Mouse (Mus musculus): ENCODE measurements around the gene Nkd1. TPM values are rescaled to one million over a fixed set of nuclear protein-coding genes. Genes with fewer than 3 reads are reported as not detected.

Nkd1 gene
- polyA plus RNA-seq, 1 experiment from 2014 or later: 27.8 TPM

- H3K27ac ChIP-seq (ENCODE audit: low read length): no peak overlapping the region
- 0 out of 2 replicates have a peak, but pooled peaks cover 6% of the 10 kb centered on the region for H3K4me1 ChIP-seq (ENCODE audit: control insufficient read depth, insufficient read depth, low read length)
- H3K9me3 ChIP-seq (ENCODE audit: control insufficient read depth, low read length): no peaks in the 10 kb centered on the region
- no peak overlapping the region for H3K4me3 ChIP-seq (ENCODE audit: low read length)
- no peak overlapping the region for H3K9ac ChIP-seq (ENCODE audit: low read depth, low read length)
- no peak for ATAC-seq
- H3K27me3 ChIP-seq (replicated peaks; ENCODE audit: control insufficient read depth, insufficient read depth, low read length): no peaks in the 10 kb centered on the region
- WGBS: 84% methylated on average over 4 of the region's 4 CpGs
- H3K4me2 ChIP-seq (ENCODE audit: low read depth, low read length): no peak overlapping the region
- no peaks in the 10 kb centered on the region for H3K36me3 ChIP-seq (ENCODE audit: control insufficient read depth, insufficient read depth, low read length)
Measured at GRCm38 (mm10) chr8:88529798-88530197, 8.6 kb downstream of the Nkd1 start.

DNA sequence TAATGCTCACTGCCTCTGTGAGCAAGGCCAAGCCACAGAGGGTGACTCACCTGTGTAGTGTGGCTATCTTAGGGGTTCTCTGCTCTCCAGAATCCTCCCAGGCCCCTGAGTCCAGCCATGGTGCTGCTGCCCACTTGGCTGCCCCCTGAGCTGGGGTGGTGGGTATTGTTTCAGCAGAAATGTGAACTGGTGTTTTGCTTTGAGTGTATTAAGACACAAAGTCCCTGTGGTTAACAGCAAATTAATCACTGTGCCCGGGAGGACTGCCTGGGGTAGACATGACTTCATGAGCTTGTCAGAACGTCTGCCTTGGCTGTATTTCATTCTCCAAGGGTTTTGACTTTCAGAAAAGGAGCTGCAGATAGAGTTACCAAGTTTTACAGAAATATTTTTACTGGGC is 15.9 kb downstream of the Nkd1 start:
- H3K27ac ChIP-seq (ENCODE audit: low read length): peak overlapping the region; percentile 39; the same call in 1 of the 2 replicates
- H3K4me2 ChIP-seq (ENCODE audit: low read depth, low read length): no peak overlapping the region
- no peaks in the 10 kb centered on the region for H3K27me3 ChIP-seq (replicated peaks; ENCODE audit: control insufficient read depth, insufficient read depth, low read length)
- H3K4me1 ChIP-seq (ENCODE audit: control insufficient read depth, insufficient read depth, low read length): peaks cover 9% of the 10 kb centered on the region
- 40% methylated on average over 2 of the region's 2 CpGs for WGBS
- H3K4me3 ChIP-seq (ENCODE audit: low read length): no peak overlapping the region
- H3K36me3 ChIP-seq (ENCODE audit: control insufficient read depth, insufficient read depth, low read length): no peaks in the 10 kb centered on the region
- no peak overlapping the region for H3K9ac ChIP-seq (ENCODE audit: low read depth, low read length)
- ATAC-seq: no peak
- H3K9me3 ChIP-seq (ENCODE audit: control insufficient read depth, low read length): no peaks in the 10 kb centered on the region

DNA sequence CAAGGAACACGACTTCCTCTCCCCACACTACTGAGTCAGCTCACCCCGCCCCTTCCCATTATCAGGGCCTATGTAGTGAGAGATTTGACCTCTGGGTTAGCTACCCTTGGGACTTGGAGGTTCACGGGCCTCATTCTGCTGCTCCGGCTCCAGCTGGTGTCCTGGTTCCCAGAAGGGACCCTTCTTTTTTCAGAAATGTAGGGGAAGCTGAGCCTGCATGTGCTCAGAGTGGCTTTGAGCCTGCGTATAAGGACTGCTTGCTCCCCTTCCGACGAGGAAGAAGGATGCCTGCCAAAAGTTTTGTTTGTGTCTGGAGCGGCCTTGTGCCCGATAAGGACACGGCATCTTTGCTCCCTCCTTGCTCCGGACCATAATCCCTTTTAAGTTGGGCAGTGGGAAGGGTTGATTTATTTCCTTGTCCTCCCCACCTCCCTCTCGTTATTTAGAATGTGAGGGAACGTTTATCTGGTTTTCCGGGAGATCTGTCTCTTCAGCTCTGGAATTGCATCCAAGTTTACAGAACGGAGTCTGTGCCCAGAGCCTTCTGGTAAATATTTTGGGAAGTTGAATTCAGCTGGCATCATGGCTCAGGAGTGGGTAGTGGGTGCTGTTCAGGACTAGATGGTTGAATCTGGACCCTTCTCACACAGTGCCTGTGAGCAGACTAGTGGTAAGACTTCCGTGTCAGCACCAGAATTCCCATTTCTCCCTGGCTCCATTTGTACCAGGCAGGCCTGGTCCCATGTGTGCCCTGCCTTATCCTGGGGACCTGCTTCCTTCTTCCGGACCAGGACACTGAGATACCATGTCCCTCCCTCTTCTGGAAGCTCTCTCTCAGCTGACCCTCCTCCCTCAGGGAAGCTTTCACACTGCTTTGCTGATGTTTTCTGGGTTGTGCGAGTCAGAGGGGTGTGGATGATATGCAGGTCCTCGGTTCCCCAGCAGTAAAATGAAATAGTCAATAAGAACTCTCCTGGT is 17.1 kb downstream of the Nkd1 start:
- no peaks in the 10 kb centered on the region for H3K9me3 ChIP-seq (ENCODE audit: control insufficient read depth, low read length)
- peaks cover 15% of the 10 kb centered on the region for H3K4me1 ChIP-seq (ENCODE audit: control insufficient read depth, insufficient read depth, low read length)
- H3K4me3 ChIP-seq (ENCODE audit: low read length): no peak overlapping the region
- 0 out of 2 replicates have a peak overlapping the region, but pooled peaks have one; percentile 18 for H3K9ac ChIP-seq (ENCODE audit: low read depth, low read length)
- H3K27me3 ChIP-seq (replicated peaks; ENCODE audit: control insufficient read depth, insufficient read depth, low read length): no peaks in the 10 kb centered on the region
- ATAC-seq: peak; percentile 65
- H3K27ac ChIP-seq (ENCODE audit: low read length): peak overlapping the region; percentile 39
- H3K36me3 ChIP-seq (ENCODE audit: control insufficient read depth, insufficient read depth, low read length): no peaks in the 10 kb centered on the region
- 41% methylated on average over 19 of the region's 19 CpGs for WGBS
- H3K4me2 ChIP-seq (ENCODE audit: low read depth, low read length): no peak overlapping the region

DNA sequence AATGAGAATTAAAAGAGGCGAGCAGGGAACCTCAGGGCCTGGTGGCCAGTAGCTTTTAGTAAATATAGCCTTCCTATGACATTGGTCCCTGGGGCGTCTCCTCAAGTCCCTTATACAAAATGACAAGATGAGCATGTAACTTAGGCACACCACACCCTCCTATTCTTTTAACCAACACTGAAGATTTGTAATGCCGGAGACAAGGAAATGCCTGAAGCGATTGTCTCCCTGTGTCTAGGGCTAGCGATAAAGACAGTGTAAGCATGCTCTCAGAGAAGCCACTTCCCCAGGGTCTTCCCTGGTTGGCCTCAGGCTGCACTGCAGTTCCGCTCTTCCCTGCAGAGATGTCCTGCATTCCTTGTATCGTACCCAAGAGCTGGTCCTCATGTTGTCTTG is 17.8 kb downstream of the Nkd1 start:
- no peak for ATAC-seq
- Histone ChIP-seq H3K9me3 (ENCODE audit: control insufficient read depth, low read length) (no peaks in the 10 kb centered on the region), H3K4me1 (ENCODE audit: control insufficient read depth, insufficient read depth, low read length) (peaks cover 15% of the 10 kb centered on the region), H3K27me3 (replicated peaks; ENCODE audit: control insufficient read depth, insufficient read depth, low read length) (no peaks in the 10 kb centered on the region), H3K4me3 (ENCODE audit: low read length) (no peak overlapping the region), H3K36me3 (ENCODE audit: control insufficient read depth, insufficient read depth, low read length) (no peaks in the 10 kb centered on the region), H3K27ac (ENCODE audit: low read length) (peak overlapping the region; percentile 39; the same call in 1 of the 2 replicates), H3K9ac (ENCODE audit: low read depth, low read length) (no peak overlapping the region), H3K4me2 (ENCODE audit: low read depth, low read length) (no peak overlapping the region)
- WGBS: 79% methylated on average over 7 of the region's 7 CpGs

- no peak overlapping the region for H3K27ac ChIP-seq (ENCODE audit: low read length)
Measured at GRCm38 (mm10) chr8:88539963-88540362, 18.8 kb downstream of the Nkd1 start.

GRCm38 (mm10) chr8:88542596-88543213 is 21.6 kb downstream of the Nkd1 start:
- Histone ChIP-seq H3K9ac (ENCODE audit: low read depth, low read length) (no peak overlapping the region), H3K36me3 (ENCODE audit: control insufficient read depth, insufficient read depth, low read length) (no peaks in the 10 kb centered on the region), H3K4me3 (ENCODE audit: low read length) (no peak overlapping the region), H3K27ac (ENCODE audit: low read length) (0 out of 2 replicates have a peak overlapping the region, but pooled peaks have one; percentile 4), H3K27me3 (replicated peaks; ENCODE audit: control insufficient read depth, insufficient read depth, low read length) (no peaks in the 10 kb centered on the region), H3K4me1 (ENCODE audit: control insufficient read depth, insufficient read depth, low read length) (peaks cover 25% of the 10 kb centered on the region), H3K4me2 (ENCODE audit: low read depth, low read length) (no peak overlapping the region), H3K9me3 (ENCODE audit: control insufficient read depth, low read length) (no peaks in the 10 kb centered on the region)
- ATAC-seq: no peak
- 78% methylated on average over 9 of the region's 9 CpGs for WGBS

More at GRCm38 (mm10) chr8:88539963-88540362, 18.8 kb downstream of the Nkd1 start:
- WGBS: 80% methylated on average over 4 of the region's 4 CpGs
- ATAC-seq: no peak
- Histone ChIP-seq H3K4me2 (ENCODE audit: low read depth, low read length) (no peak overlapping the region), H3K36me3 (ENCODE audit: control insufficient read depth, insufficient read depth, low read length) (no peaks in the 10 kb centered on the region), H3K4me3 (ENCODE audit: low read length) (no peak overlapping the region), H3K9me3 (ENCODE audit: control insufficient read depth, low read length) (no peaks in the 10 kb centered on the region), H3K9ac (ENCODE audit: low read depth, low read length) (no peak overlapping the region), H3K27me3 (replicated peaks; ENCODE audit: control insufficient read depth, insufficient read depth, low read length) (no peaks in the 10 kb centered on the region), H3K4me1 (ENCODE audit: control insufficient read depth, insufficient read depth, low read length) (peaks cover 15% of the 10 kb centered on the region)

DNA sequence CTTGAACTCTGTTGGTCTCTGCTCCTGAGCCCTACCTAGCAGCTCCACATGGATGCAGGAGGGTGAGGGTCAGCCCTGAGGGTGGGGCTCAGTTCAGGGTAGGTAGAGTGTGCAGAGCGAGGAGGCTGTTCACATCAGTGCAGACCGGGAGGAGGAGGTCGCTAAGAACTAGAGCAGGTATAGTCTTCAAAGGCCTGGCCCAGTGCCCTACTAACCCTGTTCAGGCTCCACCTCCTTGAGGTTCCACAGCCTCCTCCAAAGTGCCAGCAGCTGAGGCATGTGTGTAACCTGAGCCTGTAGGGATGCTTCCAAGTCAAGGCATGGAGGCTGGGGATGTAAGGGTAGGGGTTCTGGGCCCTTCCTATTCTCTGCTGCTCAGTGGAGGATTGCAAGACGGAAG is 23.5 kb downstream of the Nkd1 start:
- Histone ChIP-seq H3K9ac (ENCODE audit: low read depth, low read length) (no peak overlapping the region), H3K27me3 (replicated peaks; ENCODE audit: control insufficient read depth, insufficient read depth, low read length) (no peaks in the 10 kb centered on the region), H3K9me3 (ENCODE audit: control insufficient read depth, low read length) (peaks cover 6% of the 10 kb centered on the region; the same call in 1 of the 2 replicates), H3K4me3 (ENCODE audit: low read length) (no peak overlapping the region), H3K36me3 (ENCODE audit: control insufficient read depth, insufficient read depth, low read length) (peaks cover 3% of the 10 kb centered on the region), H3K4me1 (ENCODE audit: control insufficient read depth, insufficient read depth, low read length) (peaks cover 21% of the 10 kb centered on the region), H3K4me2 (ENCODE audit: low read depth, low read length) (no peak overlapping the region), H3K27ac (ENCODE audit: low read length) (no peak overlapping the region)
- no peak for ATAC-seq
- 81% methylated on average over 4 of the region's 4 CpGs for WGBS

GRCm38 (mm10) chr8:88545441-88545840 is 24.3 kb downstream of the Nkd1 start:
- WGBS: 94% methylated on average over 7 of the region's 7 CpGs
- no peak for ATAC-seq
- H3K9ac ChIP-seq (ENCODE audit: low read depth, low read length): no peak overlapping the region

GRCm38 (mm10) chr8:88546032-88546732 is 25.0 kb downstream of the Nkd1 start:
- ATAC-seq: peak; percentile 89
- Histone ChIP-seq H3K9me3 (ENCODE audit: control insufficient read depth, low read length) (peaks cover 6% of the 10 kb centered on the region; the same call in 1 of the 2 replicates), H3K27me3 (replicated peaks; ENCODE audit: control insufficient read depth, insufficient read depth, low read length) (no peaks in the 10 kb centered on the region), H3K27ac (ENCODE audit: low read length) (peak overlapping the region; percentile 89), H3K4me2 (ENCODE audit: low read depth, low read length) (peak overlapping the region; percentile 35; the same call in 1 of the 2 replicates), H3K36me3 (ENCODE audit: control insufficient read depth, insufficient read depth, low read length) (peaks cover 3% of the 10 kb centered on the region), H3K4me3 (ENCODE audit: low read length) (no peak overlapping the region), H3K9ac (ENCODE audit: low read depth, low read length) (peak overlapping the region; percentile 47), H3K4me1 (ENCODE audit: control insufficient read depth, insufficient read depth, low read length) (peaks cover 21% of the 10 kb centered on the region)
- 43% methylated on average over 18 of the region's 18 CpGs for WGBS

More at GRCm38 (mm10) chr8:88545441-88545840, 24.3 kb downstream of the Nkd1 start:
- Histone ChIP-seq H3K4me2 (ENCODE audit: low read depth, low read length) (no peak overlapping the region), H3K36me3 (ENCODE audit: control insufficient read depth, insufficient read depth, low read length) (peaks cover 3% of the 10 kb centered on the region), H3K27ac (ENCODE audit: low read length) (peak overlapping the region; percentile 89), H3K4me1 (ENCODE audit: control insufficient read depth, insufficient read depth, low read length) (peaks cover 21% of the 10 kb centered on the region), H3K4me3 (ENCODE audit: low read length) (no peak overlapping the region), H3K27me3 (replicated peaks; ENCODE audit: control insufficient read depth, insufficient read depth, low read length) (no peaks in the 10 kb centered on the region), H3K9me3 (ENCODE audit: control insufficient read depth, low read length) (peaks cover 6% of the 10 kb centered on the region; the same call in 1 of the 2 replicates)
